Mouse (Mus musculus): ENCODE measurements around the gene Hist1h2bg. TPM values are rescaled to one million over a fixed set of nuclear protein-coding genes. Genes with fewer than 3 reads are reported as not detected.
"Not testable (repeated sequence)": the region's sequence is repeated elsewhere in the genome, so short reads cannot be mapped to it uniquely, and the experiment has no call there.

Hist1h2bg gene
- total RNA-seq, 2 experiments from 2014 or later, result 18.2 to 25.6 TPM

DNA sequence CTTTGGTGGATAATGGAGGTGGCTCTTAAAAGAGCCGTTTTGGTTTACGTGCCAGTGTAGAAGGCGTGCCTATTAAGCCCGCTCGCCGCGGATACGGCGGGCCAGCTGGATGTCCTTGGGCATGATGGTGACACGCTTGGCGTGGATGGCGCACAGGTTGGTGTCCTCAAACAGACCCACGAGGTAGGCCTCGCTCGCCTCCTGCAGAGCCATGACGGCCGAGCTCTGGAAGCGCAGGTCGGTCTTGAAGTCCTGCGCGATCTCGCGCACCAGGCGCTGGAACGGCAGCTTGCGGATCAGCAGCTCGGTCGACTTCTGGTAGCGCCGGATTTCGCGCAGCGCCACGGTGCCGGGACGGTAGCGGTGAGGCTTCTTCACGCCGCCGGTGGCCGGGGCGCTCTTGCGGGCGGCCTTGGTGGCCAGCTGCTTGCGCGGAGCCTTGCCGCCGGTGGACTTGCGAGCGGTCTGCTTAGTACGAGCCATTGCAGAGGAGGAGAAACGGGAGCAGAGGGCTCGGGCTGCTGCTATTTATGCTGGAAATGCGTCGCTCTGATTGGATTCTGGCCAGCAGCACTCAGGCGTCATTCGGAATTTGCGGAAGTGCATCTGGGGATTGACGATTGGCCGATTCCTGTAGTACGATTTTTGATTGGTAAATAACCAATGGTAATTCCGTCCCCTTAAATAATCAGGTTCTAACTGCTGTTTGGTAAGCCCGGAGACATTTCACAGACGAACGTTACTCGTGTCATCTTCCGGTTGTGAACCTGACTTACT is 9.1 kb upstream of the Hist1h2bg start, which contains the start of gene Hist1h3e:
Gene Hist1h3e, minus strand, starts transcription at position 487 of the 777 bp plus-strand sequence.
- DNase-seq, result peak; percentile 95

GRCm38 (mm10) chr13:23562699-23563462 is 8.3 kb upstream of the Hist1h2bg start:
- peak in 1 of 2 experiments; percentile 51 for DNase-seq

GRCm38 (mm10) chr13:23564482-23564881 is 6.7 kb upstream of the Hist1h2bg start:
- DNase-seq, result no peak

- not testable (repeated sequence) for DNase-seq
Measured at GRCm38 (mm10) chr13:23570261-23571021, 755 bp upstream of the Hist1h2bg start.

- not testable (repeated sequence) for DNase-seq
Measured at GRCm38 (mm10) chr13:23571504-23572217, 465 bp downstream of the Hist1h2bg start.

- no peak for DNase-seq
Measured at GRCm38 (mm10) chr13:23572218-23573033, 1.2 kb downstream of the Hist1h2bg start.

DNA sequence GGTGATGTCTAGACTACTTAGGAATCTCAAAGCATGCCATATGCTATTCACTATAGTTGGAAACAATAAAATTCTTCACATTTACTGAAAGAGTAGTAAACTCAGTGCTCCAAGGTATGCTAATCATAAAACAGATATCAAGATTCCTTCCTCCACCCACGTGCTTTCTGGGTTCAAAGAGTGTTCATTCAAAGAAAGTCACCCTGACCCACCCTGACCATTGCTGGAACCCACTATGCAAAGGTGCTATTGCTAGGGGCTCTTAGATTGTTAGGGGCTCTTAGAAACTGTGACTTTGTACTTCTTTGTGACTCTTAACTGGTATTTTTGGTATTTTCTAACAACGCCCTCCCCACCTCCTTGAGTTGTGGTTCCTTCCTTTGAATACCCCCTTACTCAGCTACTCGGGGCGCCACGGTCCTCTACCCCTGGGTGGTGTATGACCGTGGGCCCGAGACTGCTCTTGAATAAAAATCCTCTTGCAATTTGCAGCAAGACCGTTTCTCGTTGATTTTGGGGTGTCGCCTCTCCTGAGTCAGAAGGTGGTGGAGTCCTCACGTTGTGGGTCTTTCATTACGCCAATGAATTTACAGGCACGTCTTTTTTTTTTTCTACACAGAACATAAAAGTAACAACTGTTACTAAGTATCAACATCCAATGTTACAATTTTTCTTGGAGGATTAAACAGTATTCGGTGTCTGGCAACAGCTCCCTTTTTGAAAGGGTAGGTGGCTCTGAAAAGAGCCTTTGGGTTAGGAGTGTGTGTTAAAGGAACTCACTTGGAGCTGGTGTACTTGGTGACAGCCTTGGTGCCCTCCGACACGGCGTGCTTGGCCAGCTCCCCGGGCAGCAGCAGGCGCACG is 2.1 kb downstream of the Hist1h2bg start:
- DNase-seq, result not testable (repeated sequence)

DNA sequence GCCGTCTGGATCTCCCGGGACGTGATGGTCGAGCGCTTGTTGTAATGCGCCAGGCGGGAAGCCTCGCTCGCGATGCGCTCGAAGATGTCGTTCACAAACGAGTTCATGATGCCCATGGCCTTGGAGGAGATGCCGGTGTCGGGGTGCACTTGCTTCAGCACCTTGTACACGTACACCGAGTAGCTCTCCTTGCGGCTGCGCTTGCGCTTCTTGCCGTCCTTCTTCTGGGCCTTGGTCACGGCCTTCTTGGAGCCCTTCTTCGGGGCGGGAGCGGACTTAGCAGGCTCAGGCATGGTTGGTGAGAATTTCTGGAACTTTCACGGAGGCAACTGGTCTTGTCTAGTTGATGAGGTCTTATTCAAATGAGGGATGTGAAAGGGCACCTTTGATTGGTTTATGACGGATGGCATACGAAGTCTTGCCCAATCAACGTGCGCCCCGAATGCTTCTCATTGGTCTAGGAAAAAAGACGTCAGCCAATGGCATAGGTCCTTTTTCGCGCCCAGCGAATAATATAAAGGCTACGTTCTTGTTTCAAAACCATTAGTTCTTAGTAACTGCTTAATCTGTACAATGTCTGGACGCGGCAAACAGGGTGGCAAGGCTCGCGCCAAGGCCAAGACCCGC is 2.8 kb downstream of the Hist1h2bg start, which contains the start of the genes Hist1h2bf and Hist1h2ad:
Gene Hist1h2bf, minus strand, starts transcription at position 299 of the 627 bp plus-strand sequence.
Gene Hist1h2ad, plus strand, starts transcription at position 484 of the 627 bp plus-strand sequence.
- DNase-seq, result peak; percentile 82 to 91

DNA sequence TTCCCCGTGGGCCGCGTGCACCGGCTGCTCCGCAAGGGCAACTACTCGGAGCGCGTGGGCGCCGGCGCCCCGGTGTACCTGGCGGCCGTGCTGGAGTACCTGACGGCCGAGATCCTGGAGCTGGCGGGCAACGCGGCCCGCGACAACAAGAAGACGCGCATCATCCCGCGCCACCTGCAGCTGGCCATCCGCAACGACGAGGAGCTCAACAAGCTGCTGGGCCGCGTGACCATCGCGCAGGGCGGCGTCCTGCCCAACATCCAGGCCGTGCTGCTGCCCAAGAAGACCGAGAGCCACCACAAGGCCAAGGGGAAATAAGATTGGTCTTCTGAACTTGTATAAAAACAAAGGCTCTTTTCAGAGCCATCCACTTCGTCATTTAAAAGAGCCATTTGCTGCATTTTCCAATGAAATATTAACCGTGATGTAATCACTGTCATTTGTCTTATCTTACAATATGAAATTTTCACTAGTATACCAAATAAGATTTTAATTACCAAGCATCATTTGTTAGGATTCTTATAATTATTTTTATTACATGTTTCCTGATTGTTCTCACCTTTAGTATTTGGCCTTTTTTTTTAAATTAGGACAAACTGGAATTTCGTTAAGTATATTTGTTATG is 3.5 kb downstream of the Hist1h2bg start:
- DNase-seq, result not testable (repeated sequence)

- DNase-seq, result peak; percentile 66 to 68
Measured at GRCm38 (mm10) chr13:23575271-23575851, 4.2 kb downstream of the Hist1h2bg start, which contains the start of gene Hist1h3d. Gene Hist1h3d, plus strand, starts transcription at chr13:23575763.

GRCm38 (mm10) chr13:23575864-23576313 is 4.7 kb downstream of the Hist1h2bg start:
- DNase-seq, result not testable (repeated sequence)

- DNase-seq, result no peak
Measured at GRCm38 (mm10) chr13:23576351-23576881, 5.2 kb downstream of the Hist1h2bg start.

DNA sequence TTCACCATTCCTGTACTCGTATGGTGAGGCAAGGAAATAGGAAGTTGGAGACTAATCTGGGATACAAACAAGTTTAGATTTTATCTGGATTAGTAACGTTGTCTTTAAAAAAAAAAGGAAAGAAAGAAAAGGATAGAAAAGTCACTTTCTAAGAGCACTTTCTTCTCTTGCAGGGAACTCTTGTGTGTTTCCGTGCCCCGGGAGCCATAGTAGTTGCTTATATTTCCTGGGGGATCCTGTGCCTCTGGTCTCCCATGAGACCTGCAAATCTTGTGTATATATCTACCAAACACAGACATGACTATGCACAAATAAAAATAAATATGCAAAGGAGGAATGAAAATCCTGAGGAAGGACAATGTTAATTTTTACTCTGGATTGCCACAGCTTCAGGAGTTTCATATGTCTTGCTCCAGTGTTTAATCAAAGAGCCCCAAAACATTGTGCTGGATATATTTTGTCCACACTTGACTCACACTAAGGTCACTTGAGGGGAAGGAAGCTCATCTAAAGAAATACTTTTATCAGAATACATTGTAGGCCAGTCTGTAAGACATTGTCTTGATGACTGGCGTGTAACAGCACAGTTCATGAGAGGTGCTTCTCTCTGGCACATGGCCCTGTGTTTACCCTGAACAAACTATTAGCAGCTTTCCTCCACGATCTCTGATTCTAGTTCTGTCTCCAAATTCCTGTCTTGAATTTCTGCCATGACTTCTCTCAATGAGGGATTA is 5.9 kb downstream of the Hist1h2bg start:
- DNase-seq, result no peak

- DNase-seq, result no peak
Measured at GRCm38 (mm10) chr13:23577835-23578234, 6.6 kb downstream of the Hist1h2bg start.

DNA sequence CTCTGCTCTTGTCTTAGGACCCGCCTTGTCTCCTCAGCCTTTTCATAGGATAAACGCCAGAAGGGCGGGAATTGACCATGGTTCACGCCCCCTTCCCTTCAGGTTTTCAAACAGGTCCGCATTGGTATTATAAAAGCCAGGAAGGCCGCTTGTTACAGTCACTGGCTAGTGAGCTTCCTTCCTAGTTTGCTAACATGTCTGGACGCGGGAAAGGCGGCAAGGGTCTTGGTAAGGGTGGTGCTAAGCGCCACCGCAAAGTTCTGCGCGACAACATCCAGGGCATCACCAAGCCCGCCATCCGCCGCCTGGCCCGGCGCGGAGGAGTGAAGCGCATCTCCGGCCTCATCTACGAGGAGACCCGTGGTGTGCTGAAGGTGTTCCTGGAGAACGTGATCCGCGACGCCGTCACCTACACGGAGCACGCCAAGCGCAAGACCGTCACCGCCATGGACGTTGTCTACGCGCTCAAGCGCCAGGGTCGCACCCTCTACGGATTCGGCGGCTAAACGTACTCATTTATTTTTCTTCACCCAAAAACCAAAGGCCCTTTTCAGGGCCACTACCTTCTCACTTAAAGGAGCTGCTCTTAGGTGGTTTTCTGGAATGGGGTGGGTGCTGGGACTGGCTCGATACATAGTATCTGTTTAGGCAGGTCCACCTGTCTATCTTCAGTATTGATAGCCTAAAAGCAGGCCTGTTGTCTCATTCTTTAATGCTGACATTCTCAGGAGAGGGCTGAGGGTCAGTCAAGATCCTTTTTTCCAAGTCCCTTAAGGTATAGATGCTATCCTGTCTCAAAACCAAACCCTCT is 10.4 kb downstream of the Hist1h2bg start, which contains the start of gene Hist1h4d:
Gene Hist1h4d, plus strand, starts transcription at position 191 of the 811 bp plus-strand sequence.
- peak; percentile 98 to 100 for DNase-seq
